Mouse (Mus musculus) G1E (cell line): ENCODE measurements around the gene Spock2. TPM values are rescaled to one million over a fixed set of nuclear protein-coding genes. Genes with fewer than 3 reads are reported as not detected.

Experiments used
- ATAC-seq: 2 replicates; pipeline ENCODE4 v1.8.0; 2016; ENCODE audit warnings: mild to moderate bottlenecking; ENCODE audit not compliant: insufficient number of reproducible peaks, poor library complexity, low FRiP score, severe bottlenecking; ENCODE audit errors: extremely low read depth
- DNase-seq: peaks from one replicate; pipeline ENCODE4 v3.0.0; 2012; ENCODE audit warnings: low spot score
- H3K27me3 ChIP-seq: 2 replicates; pipeline ENCODE4 v1.6.1; 2012; ENCODE audit warnings: mild to moderate bottlenecking, low read length, inconsistent platforms; ENCODE audit not compliant: insufficient read depth
- H3K36me3 ChIP-seq: replicated peaks from 2 replicates; pipeline ENCODE3; 2012; ENCODE audit warnings: mild to moderate bottlenecking, inconsistent platforms
- H3K4me1 ChIP-seq: 2 replicates; pipeline ENCODE4 v1.6.1; 2012; ENCODE audit warnings: low read depth, low read length, inconsistent platforms, mixed read lengths; ENCODE audit not compliant: insufficient read depth
- H3K4me3 ChIP-seq: 2 replicates; pipeline ENCODE4 v1.5.1; 2012; ENCODE audit warnings: low read depth, mild to moderate bottlenecking, inconsistent platforms, low read length, moderate library complexity, mixed read lengths
- H3K9me3 ChIP-seq: replicated peaks from 2 replicates; pipeline ENCODE4 v1.6.1; 2012; ENCODE audit warnings: inconsistent platforms
- CTCF ChIP-seq: IDR thresholded peaks from 2 replicates; pipeline ENCODE4 v1.5.1; 2012; ENCODE audit warnings: low read depth, low read length, inconsistent platforms, mixed read lengths
- GATA1 ChIP-seq: IDR thresholded peaks from 2 replicates; pipeline ENCODE4 v1.6.1; 2012; ENCODE audit warnings: borderline replicate concordance, low read length, inconsistent platforms, mixed read lengths
- GATA2 ChIP-seq: IDR thresholded peaks from 2 replicates; pipeline ENCODE4 v1.6.1; 2012; ENCODE audit warnings: low read depth, low read length, inconsistent platforms, borderline replicate concordance
- POLR2AphosphoS5 ChIP-seq: IDR thresholded peaks from 2 replicates; pipeline ENCODE4 v1.6.1; 2012; ENCODE audit warnings: low read depth, low read length, inconsistent platforms; ENCODE audit not compliant: insufficient replicate concordance
- TAL1 ChIP-seq: conservative IDR thresholded peaks from 2 replicates; pipeline ENCODE4 v1.6.1; 2012; ENCODE audit warnings: low read depth, low read length, inconsistent platforms, mixed read lengths
- polyA plus RNA-seq: library from polyadenylated mRNA; stranded (reverse); fragments of >175 nt; gene quantifications from 2 replicates; pipeline ENCODE4 v1.2.3, GENCODE M21; 2012
- total RNA-seq, 2 experiments: library from RNA; stranded (forward) in 1 of 2; stranded (reverse) in 1 of 2; fragments of 200-1000 nt in 1 of 2; fragments of >200 nt in 1 of 2; fragmentation: Nextera tagmentation in 1 of 2; gene quantifications; 2 replicates each; pipeline ENCODE4 v1.2.3; 2014 to 2017

Spock2 gene
- total and polyA plus RNA-seq, 3 experiments = not detected

DNA sequence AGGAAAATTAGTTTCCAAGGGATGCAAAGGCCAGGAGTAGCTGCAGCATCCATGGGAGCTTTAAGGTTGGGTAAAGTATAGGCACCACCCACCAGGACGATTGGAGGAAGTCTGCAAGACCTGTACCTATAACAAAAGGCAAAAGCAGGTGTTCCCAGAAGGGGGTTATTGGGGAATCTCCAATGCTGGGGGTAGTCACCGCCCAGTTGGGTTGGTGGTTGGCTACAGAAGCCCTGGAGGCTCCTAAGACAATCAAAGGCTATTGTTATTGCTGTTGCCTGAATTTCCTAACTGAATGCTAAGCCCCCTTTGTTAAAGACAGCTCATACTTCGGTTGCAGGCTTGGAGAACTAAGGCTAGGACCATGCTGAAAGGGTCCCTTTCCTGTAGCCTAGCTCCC lies 60.0 kb downstream of the Spock2 start:
- Histone ChIP-seq H3K27me3 (no peaks in the 10 kb centered on the region), H3K4me1 (no peaks in the 10 kb centered on the region), H3K36me3 (no peaks in the 10 kb centered on the region), H3K4me3 (no peak overlapping the region), H3K9me3 (no peaks in the 10 kb centered on the region)
- ATAC-seq (no peak), DNase-seq (no peak)
- TF ChIP-seq TAL1 (no peak), GATA1 (no peak), CTCF (no peak), POLR2AphosphoS5 (no peak), GATA2 (no peak)

- H3K27me3 ChIP-seq = no peaks in the 10 kb centered on the region
- H3K9me3 ChIP-seq = no peaks in the 10 kb centered on the region
- H3K4me1 ChIP-seq = no peaks in the 10 kb centered on the region
- DNase-seq = no peak
- no peaks in the 10 kb centered on the region for H3K36me3 ChIP-seq
- TF ChIP-seq GATA1 = no peak
- TF ChIP-seq GATA2 = no peak
- TF ChIP-seq CTCF = no peak
- TF ChIP-seq POLR2AphosphoS5 = no peak
- no peak for TF ChIP-seq TAL1
- no peak for ATAC-seq
- H3K4me3 ChIP-seq = no peak overlapping the region
Measured at GRCm38 (mm10) chr10:60168306-60168705, 62.3 kb downstream of the Spock2 start.

GRCm38 (mm10) chr10:60168960-60169359 lies 62.9 kb downstream of the Spock2 start:
- Histone ChIP-seq H3K9me3 (no peaks in the 10 kb centered on the region), H3K27me3 (no peaks in the 10 kb centered on the region), H3K4me3 (no peak overlapping the region), H3K4me1 (no peaks in the 10 kb centered on the region), H3K36me3 (no peaks in the 10 kb centered on the region)
- no peak for DNase-seq
- TF ChIP-seq GATA2 (no peak), POLR2AphosphoS5 (no peak), TAL1 (no peak), GATA1 (no peak), CTCF (no peak)
- no peak for ATAC-seq

DNA sequence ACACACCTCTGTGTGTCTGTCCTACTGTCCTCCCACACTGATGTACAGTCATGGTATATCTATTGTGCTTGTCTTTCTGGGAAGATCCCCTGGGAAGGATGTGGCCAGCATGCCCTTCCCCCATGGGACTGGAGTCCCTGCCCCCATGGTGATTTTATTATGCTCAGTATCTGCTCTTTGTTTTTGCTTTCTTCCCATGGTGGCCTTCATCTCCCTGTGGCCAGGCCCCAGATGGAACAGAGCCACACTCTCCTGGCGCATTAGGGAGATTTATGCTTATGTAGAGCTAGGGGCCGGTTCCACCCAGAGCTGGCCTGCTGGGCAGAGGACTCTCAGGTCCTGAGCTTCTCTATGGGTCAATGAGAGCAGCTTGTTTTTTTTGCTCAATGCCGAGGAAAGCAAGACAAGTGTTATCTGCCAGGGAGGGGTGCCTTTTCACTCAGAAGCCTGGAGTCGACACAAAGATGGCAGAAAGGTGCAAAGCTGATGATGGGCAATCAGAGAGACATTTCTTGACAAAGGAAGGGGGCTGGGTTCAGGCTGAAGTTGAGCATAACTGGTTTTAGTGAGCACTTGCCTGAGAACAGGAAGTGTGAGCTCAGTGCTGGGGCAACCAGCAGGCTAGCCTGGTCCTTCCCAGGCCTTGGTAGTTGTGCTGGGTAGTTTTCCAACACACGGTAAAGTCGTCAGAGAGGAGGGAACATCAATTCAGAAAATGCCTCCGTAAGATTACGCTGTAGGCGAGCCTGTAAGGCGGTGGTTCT lies 64.5 kb downstream of the Spock2 start:
- DNase-seq = no peak
- TF ChIP-seq TAL1 = no peak
- TF ChIP-seq CTCF = no peak
- TF ChIP-seq GATA2 = no peak
- no peak for TF ChIP-seq GATA1
- no peak for TF ChIP-seq POLR2AphosphoS5
- Histone ChIP-seq H3K9me3 (no peaks in the 10 kb centered on the region), H3K27me3 (no peaks in the 10 kb centered on the region), H3K36me3 (no peaks in the 10 kb centered on the region), H3K4me3 (no peak overlapping the region), H3K4me1 (no peaks in the 10 kb centered on the region)
- no peak for ATAC-seq

- H3K36me3 ChIP-seq = no peaks in the 10 kb centered on the region
- H3K9me3 ChIP-seq = no peaks in the 10 kb centered on the region
- TF ChIP-seq TAL1 = no peak
- no peak for TF ChIP-seq GATA2
- no peak for TF ChIP-seq POLR2AphosphoS5
- TF ChIP-seq CTCF = no peak
- no peak for TF ChIP-seq GATA1
- no peaks in the 10 kb centered on the region for H3K27me3 ChIP-seq
- H3K4me1 ChIP-seq = no peaks in the 10 kb centered on the region
- DNase-seq (no peak), ATAC-seq (no peak)
- H3K4me3 ChIP-seq = no peak overlapping the region
Measured at GRCm38 (mm10) chr10:60171368-60171767, 65.3 kb downstream of the Spock2 start.

DNA sequence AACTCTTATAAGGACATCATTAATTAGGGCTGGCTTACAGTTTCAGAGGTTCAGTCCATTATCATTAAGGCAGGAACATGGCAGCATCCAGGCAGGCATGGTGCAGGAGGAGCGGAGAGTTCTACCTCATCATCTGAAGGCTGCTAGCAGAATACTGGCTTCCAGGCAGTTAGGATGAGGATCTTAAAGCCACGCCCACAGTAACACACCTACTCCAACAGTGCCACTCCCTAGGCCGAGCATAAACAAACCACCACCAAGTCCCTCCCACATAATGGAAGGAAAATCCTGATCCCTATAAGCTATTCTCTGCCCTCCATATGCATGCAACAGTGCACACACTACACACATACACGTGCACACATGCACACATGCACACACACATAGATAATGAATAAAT lies 66.3 kb downstream of the Spock2 start:
- TF ChIP-seq GATA2 = no peak
- no peak for TF ChIP-seq TAL1
- TF ChIP-seq POLR2AphosphoS5 = no peak
- no peak for TF ChIP-seq GATA1
- no peak for TF ChIP-seq CTCF
- Histone ChIP-seq H3K27me3 (no peaks in the 10 kb centered on the region), H3K4me1 (no peaks in the 10 kb centered on the region), H3K9me3 (no peaks in the 10 kb centered on the region), H3K4me3 (no peak overlapping the region), H3K36me3 (no peaks in the 10 kb centered on the region)
- ATAC-seq (no peak), DNase-seq (no peak)
